Mouse (Mus musculus): ENCODE results near the gene Arsk.

- no peak for TF ChIP-seq CTCF (IDR thresholded peaks at IDR 0.05; ENCODE audit: borderline replicate concordance, control insufficient read depth, extremely low read depth, insufficient read depth, low read length, poor library complexity)
- no peak for TF ChIP-seq POLR2A (IDR thresholded peaks at IDR 0.05; ENCODE audit: control insufficient read depth, extremely low read depth, insufficient read depth, low read length, poor library complexity)
Observed at GRCm38 (mm10) chr13:76056261-76056724, 42.2 kb downstream of the Arsk start.

Measured in thymus, adult 2 months (tissue).